Mouse (Mus musculus) ovary, adult 18-20 months (tissue): ENCODE results near the gene Tbc1d8.

Experiments used
- DNase-seq: peaks from one replicate; pipeline ENCODE4 v3.0.0; 2022; ENCODE audit warnings: low spot score, mixed read lengths

Tbc1d8 gene

DNA sequence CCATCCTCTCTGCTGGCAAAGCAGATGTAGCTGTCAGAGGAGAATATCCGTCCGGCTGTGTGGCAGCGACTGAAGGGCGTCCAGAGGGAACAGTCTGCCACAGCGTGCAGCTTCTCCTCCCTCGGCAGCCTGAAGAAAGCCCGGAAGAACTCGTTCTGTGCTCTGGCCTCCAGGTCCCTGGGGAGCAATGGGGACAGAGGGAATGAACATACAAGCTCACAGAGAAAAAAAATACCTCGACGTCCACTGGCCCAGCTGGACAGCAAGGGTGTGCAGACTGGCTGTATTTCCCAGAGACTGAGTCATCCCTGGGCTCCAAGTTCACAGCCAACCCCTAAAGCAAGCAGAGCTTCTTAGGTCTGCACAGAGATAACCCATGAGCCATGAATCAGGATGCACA is 84.5 kb downstream of the Tbc1d8 start:
- no peak for DNase-seq

DNA sequence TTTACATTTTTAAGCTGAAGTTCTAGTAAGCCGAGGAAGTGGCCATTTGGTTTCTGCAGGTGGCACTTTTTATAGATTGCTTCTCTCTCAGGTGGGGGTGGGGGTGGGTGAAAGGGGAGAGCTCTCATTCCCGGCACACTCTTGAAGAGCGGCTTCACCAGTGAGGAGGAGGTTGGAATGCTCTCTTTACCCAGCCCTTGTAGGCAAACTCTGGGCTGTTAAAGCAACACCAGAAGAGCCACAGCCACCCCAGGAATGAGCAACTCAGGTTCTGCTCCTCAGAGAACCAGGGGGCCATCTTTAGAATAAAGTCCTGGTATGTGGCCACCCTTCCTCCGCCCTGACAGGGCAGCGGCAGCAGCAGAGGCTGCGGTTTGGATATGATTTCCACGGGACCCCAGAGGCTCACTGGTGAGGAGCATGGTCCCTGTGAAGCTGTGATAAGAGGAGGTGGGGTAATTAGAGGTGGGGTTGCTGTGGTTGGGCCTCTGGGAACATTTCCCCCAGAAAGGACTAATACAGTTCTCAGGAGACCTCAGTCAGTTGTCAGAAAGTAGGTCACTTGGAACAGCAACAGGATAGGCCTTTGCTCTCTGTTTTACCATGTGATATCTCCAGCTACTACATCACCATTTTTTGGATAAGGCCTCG is 85.2 kb downstream of the Tbc1d8 start:
- no peak for DNase-seq

DNA sequence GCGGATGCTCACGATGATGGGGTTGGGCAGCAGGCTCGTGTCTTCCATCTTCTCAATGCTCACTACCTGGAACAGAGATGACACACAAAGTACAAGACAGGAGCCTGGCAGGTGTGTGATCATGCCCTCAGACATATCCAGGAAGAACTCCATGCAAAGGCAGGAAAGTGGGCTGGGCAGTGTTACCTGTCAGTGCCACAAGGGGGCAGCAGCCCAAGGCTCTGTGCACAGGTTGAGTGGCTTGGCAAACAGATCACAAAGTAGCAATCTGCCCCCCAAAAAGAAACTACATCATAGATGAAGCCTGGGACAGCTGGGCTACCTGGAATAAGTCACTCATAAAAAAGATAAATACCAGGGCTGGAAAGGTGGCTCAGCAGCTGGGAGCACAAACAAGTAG is 86.4 kb downstream of the Tbc1d8 start:
- DNase-seq = peak; percentile 36

DNA sequence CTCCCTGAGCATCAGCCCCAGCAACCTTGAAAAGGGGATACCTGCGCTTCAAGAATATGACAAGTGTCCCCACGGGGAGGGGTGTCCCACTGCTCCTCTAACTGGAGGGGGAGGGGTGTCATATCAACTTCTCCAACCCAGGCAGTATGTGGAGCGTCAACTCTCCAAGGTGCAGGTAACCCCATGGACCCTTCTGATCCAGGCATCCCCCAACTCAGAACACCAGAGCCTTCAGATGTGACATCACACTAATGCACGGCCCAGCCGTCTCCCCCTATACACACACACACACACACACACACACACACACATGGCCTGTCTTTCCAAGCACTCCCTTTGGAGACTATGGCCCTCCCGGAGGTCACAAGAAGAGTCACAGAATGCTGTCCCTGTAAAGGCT is 86.9 kb downstream of the Tbc1d8 start:
- no peak for DNase-seq

DNA sequence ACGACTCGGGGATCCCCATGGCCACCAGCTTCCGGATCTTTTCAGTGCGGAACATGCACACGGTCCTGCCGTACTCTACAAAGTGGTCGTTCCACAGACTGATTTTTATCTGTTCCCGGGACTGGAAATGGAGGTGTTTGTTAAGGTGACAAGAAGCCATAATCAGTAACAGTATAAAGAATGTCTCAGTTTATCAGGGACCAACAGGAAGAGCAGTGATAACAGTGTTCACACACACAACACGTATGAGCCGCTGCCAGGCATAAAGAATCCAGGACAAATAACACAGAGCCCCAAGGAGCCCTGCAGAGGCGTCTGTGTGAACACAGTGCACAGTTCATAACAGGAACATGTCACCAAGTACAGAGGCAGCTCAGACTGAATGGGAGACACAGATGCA is 89.2 kb downstream of the Tbc1d8 start:
- DNase-seq = no peak

DNA sequence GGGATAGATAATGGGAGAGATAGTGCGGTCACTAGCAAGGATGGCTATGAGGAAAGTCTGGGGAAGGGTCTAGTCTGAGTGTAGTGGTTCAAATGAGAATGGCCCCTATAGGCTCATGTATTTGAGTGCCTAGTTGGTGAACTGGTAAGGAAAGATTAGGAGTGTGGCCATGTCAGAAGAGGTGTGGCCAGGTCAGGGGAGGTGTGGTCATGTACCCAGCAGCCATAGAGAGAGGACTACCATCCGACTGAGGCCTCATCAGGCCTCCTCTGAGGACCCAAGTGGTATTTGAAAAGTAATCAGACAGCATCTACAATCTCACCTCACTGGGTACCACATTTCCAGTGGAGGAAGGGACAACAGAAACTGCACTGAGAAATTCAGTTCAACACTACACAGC is 90.4 kb downstream of the Tbc1d8 start:
- no peak for DNase-seq

DNA sequence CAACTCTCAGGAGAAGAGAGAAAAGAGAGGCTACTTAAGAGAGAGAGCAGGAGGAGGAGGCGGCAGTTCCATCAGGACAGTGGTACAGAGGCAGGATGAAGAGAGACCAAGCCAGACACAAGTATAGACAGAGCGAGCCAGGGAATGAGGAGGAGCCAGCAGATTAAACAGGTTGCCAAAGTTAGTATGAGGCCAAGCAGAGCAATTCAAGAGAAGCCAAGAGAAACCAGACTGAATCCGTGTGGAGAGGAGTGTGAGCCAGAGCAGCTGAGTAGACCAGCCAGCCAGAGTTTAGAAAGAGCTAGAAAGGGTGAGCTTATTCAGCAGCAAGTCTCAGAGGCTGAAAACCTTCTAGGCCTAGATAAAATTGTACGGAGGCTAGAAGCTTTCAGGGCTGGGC is 91.1 kb downstream of the Tbc1d8 start:
- no peak for DNase-seq

DNA sequence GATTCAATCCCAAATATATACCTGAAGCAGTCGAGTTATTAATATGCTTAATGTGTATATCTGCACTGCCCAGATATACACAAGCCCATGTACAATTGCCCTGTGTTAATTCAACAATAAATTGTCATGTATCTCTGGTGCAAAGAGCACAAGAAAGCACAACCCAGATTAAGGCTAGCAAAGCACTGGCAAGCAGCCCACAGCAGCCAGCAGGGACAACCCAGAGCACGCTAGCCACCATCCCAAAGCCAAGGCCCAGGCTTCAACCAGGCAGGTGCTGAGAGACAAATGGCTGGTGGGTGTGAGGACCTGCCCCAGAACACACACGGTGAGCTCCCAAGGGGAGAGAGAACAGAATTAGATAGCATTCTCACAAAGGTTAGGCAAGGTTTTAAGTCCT is 92.1 kb downstream of the Tbc1d8 start:
- no peak for DNase-seq

DNA sequence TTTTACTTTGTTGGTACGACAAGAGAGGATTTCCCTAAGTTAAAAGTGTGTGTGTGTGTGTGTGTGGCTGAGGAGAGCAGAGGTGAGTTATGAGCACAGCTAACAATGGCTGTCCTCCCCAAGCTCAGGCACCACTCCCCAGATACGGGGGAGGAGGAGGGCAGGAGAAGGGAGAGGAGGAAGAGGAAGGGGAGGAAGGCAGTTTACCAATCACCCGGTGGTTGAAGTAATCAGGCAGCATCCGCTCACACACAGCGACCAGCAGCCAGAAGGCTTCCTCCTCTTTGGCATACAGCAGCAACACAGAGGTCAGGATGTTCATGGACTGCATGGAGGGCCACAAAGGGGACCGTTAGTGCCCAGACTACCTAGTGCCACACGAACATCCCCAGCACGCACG is 93.6 kb downstream of the Tbc1d8 start:
- no peak for DNase-seq

DNA sequence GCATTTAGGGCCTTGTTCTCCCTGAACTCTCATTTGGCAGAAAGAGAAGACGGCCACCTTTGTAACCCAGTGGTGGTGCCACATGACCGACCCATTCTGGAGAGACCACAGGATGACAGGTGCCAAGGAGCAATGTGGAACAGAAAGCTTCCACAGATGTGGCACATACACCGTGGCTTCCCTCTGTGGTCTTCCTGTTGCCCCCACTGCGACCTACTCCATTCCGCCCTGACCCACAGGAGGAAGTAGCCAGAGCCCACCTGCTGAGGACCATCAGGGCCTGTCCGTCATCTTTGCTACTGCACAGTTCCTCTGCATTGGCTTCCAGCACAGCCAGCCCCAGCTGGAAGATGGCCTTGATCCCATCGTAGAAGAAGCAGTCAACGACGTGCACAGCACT is 97.5 kb downstream of the Tbc1d8 start:
- no peak for DNase-seq

DNA sequence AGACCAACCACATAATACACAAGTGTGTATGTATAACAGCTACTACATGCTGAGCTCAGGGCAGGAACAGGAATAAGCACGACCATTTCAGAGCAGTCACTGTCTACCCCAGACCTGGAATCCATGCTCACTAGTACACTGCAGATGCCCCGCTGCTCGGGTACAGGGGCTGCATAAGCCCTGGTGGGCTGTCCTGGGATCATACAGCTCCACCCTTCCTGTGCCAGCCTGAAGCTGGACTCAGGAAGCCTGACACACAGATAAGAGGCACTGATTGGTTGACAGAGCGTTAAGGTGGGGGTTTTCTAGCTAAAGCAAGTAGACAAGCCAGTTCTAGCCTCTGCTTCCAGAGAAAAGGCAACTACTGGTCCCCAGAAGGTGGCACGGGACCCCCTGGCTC is 99.5 kb downstream of the Tbc1d8 start:
- no peak for DNase-seq

DNA sequence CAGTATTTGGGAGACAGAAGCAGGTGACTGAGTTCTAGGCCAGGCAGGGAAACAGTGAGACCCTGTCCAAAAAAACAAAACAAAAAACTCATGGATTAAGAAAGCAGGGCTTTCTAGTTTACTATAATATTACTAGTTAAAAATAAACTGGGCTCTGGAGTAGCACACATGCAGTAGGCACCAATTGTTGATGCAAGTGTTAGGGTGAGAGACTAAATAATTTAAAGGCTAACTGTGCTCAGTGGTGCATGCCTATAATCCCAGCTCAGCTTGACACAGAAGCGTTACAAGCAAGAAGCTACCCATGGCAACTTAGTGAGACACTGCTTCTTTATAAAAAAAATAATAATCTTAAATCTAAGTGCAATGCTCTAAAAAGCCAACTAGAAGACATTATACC is 100.0 kb downstream of the Tbc1d8 start:
- no peak for DNase-seq

DNA sequence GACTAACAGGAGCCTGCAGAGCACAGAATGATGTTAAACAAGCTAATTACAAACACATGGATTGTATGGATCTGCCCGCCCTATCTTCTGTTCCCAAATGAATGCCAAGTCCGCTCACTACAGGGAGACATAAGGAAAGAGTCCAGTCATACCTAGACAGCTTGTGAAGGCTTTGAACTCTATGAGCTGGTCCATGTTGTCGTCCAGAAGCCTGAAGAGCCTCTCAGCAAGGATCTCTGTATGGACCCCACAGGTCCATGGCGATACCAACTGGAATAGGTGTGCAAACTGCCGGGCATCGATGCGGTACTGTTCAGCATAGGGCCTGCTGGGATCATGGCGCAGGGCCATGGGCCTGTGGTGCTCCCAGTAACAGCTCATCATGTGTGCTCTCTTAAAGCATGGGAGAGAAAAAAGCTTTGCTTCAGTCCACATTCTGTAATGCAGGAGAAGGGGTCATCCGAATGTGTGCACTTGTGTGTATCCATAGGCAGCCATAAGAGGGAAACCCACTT is 101.8 kb downstream of the Tbc1d8 start:
- no peak for DNase-seq

DNA sequence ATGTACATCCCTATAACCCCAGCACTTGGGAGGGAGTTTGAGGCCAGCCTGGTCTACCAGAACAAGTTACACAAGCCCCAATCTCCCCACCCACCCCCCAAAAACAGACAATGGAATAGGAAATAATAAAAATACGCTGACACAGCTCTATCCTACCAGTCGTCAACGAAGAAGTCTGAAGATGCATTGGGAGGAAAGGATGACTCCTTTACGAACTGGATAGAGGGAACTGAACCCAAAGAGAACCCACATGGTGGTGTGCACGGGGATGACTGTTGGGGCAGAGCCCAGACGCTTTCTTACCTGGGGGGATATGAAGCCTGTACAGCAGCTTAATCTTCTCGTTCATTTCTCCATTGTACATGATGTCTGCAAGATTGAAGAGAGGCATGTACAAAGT is 102.4 kb downstream of the Tbc1d8 start:
- DNase-seq = no peak

DNA sequence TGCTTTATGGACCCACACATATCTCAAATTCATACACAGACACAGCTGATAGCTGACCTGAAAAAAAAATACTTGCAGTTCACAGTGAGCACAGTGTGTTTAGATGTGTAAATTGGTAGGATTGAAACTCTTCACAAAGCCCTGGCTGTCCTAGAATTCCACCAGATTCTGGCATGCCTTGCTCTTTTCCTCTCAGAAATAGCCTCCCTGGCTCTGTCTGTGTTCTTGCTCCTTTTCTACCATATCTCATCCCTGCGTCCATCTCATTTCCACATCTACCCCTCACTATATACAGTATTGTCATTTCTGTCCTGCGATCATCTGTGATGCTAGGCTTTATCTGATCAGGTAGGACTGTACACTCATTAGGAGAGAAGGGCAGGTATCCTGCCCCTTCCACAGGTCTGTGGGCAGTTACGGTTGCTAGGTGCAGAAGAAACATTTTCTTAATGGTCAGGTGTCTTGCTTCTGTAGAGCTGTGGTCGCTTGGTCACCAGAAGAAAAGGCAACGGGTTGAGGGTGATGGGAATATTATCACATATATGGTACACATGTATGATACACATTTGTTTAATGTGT is 104.2 kb downstream of the Tbc1d8 start:
- no peak for DNase-seq

DNA sequence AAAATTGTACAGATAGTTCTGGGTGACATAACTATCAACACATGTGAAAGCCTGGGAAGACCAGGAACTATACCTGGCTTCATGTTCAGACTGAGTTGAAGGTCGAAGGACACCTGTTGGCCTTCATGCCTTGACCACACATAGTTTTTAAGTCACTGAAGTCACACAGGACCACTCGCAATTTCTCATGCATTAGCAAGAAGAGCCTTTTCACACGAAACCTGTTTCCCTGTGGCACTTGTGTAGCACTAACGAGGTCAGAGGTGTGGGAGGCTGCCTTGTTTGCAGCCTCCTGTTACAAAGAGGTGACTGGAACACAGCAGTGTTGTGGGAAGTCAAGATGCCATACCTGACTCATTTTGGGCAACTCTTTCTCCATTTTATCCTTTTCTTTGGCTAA is 105.2 kb downstream of the Tbc1d8 start:
- DNase-seq = no peak

DNA sequence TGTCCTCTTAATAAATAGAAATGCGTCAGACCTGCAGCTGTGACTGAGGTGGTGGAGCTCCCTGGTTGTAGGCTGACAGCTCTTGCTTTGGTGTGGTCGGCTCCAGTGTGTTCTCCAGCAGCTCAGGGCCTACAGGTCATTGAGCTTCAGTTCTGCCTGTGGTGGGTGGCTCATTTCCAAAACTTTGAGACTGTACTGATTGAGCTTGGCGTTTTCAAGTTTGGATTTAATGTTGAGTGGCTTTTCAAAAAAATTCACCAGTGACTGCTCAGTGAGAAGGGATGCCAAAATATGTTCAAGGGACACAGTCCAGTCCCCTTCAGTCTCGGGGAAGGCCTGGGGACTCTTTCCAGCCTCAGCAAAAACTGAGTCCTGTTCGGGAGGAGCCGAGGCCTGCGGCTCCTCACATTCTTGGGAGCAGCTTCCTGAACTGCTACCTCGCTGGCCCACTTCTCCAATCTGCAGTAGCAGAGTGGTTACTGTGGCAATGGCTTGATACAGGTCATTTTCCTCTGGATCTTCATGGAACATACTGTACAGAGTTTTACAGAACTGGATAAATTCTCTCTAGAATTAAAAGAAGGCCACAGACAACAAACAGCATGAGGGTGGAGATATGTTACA is 106.2 kb downstream of the Tbc1d8 start:
- DNase-seq = no peak

DNA sequence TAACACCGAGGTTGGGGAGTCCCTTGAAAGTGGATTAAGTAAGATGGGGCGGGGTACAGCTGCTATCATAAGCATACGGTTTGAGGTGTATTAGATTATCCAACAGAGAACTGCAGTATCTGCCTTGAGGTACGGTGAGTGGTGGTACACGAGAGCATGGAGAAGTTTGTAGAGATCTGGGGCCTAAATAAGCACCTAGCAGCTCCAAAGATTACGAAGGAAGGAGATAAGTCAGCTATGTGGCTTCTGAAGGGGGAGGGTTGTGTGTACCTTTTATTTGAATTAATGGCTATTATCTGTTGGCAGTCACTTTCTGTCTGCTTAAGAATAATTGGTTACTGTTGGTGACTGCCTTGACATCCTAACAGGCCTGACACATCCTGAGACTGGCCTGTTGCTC is 108.1 kb downstream of the Tbc1d8 start:
- no peak for DNase-seq

DNA sequence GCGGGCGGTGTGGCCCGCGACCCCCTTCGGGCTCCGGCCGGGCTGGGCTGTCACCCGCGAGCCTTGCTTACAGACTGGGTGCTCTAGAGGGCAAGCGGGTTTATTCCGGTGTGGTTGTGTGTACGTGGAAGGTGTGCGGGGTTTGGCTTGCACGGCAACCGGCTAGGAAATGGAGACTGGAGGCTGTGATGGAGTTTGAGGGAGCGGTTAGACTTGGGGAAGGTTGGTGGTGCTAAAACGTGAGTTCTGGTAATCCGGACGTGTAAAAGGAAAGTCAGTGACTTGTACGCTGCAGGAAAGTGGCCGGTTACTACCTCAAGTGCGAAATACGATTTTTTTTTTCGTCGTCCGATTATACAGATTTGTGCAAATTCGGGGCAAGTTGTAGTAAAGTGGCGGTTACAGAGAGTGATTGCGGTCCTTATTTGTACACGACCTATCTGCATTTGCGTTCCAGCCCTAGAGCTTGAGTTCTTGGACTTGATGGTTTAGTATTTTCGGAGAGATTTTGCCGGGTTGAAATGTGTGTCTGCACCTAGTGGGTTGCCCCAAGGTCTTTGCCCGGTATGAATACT is 110.2 kb downstream of the Tbc1d8 start:
- DNase-seq = no peak

DNA sequence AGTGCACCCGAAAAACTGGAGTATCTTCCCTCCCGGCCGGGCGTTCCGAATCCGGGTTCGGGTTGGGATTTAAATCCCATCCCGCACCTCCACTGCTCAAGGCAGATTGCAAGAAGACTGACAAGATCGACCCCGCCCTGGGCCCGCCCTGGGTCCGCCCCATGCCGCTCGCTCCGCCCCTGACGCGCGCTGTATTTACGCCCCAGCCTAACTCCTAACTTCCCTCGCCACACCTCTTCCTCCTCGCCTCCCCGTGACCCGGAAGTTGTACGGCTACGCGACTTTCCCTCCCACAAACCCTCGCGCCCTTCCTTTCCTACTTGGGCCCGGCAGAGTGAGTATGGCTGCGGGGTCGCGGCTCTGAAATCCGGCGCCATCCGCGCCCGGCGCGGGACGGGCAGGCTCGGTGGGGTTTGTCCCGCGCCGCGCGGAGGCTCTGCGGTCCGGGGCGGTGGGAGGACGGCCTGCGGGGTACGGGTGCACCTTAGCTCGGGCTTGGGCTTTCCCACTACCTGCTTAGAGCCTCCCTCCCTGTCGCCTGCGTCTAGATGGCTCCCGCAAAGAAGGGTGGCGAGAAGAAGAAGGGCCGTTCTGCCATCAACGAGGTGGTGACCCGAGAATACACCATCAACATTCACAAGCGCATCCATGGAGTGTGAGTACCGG is 110.8 kb downstream of the Tbc1d8 start, which contains the start of gene Rpl31:
Rpl31 (plus strand) TSS at position 242 of the 666 bp plus-strand sequence.
- DNase-seq = peak; percentile 97

DNA sequence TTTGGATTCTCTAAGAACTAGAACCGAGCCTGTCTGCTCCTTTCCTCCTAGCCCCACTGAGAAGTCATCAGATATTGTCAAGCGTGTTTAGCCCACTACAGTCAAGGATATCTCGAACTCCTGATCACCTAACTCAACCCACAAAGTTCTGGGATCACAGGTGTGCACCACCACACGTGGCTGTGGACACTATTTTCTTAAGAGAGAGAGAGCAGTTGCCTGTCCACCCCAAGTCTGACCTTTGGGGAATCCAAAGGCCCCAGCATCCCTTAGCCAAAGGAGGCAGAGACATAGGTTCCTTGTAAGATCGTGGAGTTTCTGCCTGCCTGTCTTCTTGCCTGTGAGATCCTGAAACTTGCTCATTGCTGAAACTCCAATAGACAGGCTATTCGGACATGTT is 111.5 kb downstream of the Tbc1d8 start:
- no peak for DNase-seq

DNA sequence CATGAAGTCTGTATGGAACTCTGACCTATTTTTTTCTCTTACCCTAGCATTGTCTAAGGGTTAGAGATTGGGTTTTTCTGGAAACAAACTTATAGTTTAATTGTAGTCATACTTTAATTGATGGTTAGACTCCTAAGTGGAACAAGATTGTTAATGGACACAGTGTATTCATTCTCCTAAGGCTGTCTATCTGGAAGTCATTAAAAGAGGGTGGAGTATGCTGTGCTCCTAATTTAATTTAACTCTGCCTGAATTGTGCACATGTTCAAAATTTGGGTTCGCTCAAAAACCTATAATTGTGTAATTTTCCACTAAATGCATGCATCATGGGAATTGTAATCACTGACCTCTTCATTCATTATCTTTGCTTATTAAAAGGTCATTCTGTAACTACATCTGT is 113.0 kb downstream of the Tbc1d8 start:
- DNase-seq = no peak

DNA sequence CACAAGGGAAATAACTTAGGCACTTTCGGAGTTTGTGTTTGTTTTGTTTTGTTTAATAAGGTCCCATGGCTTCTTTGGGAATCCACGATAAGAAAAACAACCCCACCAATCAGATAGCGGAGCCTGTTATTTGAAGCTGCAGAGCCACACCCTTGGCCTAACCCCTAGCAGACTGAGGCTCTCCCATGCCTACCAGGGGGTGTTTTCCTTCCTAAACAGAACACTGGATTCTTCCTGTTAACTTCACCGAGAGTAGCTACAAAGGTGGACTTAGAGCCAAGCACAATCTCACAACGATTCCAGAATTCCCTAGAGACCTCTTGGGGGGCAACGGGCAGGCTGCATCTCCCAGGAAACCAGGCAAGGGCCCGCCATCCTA is 116.1 kb downstream of the Tbc1d8 start:
- DNase-seq = no peak
